Mouse (Mus musculus): ENCODE data around the gene Reep6. TPM values are rescaled to one million over a fixed set of nuclear protein-coding genes. Genes with fewer than 3 reads are reported as not detected.

Gene Reep6
- polyA plus RNA-seq, 1 experiment from 2014 or later, result 0.14 TPM

GRCm38 (mm10) chr10:80348244-80348781 lies 18.6 kb downstream of the Reep6 start, which contains the start of gene Adamtsl5:
Adamtsl5 (minus strand) TSS chr10:80348412.
- Histone ChIP-seq H3K4me3 (ENCODE audit: inconsistent target) (peak within 1 kb of the TSS; percentile 53), H3K79me2 (ENCODE audit: inconsistent target) (no peaks in the 10 kb centered on the region), H3K36me3 (ENCODE audit: inconsistent target) (no peaks in the 10 kb centered on the region), H3K27ac (peak within 1 kb of the TSS; percentile 24; the same call in 1 of the 2 replicates)
- 3% methylated on average over 42 of the region's 42 CpGs for WGBS (ENCODE audit: missing documents)

- Histone ChIP-seq H3K79me2 (ENCODE audit: inconsistent target) (no peaks in the 10 kb centered on the region), H3K27ac (no peak overlapping the region), H3K4me3 (ENCODE audit: inconsistent target) (no peak overlapping the region), H3K36me3 (ENCODE audit: inconsistent target) (no peaks in the 10 kb centered on the region)
- WGBS (ENCODE audit: missing documents), result 57% methylated on average over 13 of the region's 26 CpGs
These were observed 19.2 kb downstream of the Reep6 start for GRCm38 (mm10) chr10:80348981-80349380.

- H3K36me3 ChIP-seq (ENCODE audit: inconsistent target), result no peaks in the 10 kb centered on the region
- WGBS (ENCODE audit: missing documents), result 3% methylated on average over 7 of the region's 7 CpGs
- H3K79me2 ChIP-seq (ENCODE audit: inconsistent target), result no peaks in the 10 kb centered on the region
- H3K27ac ChIP-seq, result no peak overlapping the region
- H3K4me3 ChIP-seq (ENCODE audit: inconsistent target), result no peak overlapping the region
These were observed 20.5 kb downstream of the Reep6 start for GRCm38 (mm10) chr10:80350292-80350691.

- 44% methylated on average over 11 of the region's 11 CpGs for WGBS (ENCODE audit: missing documents)
- Histone ChIP-seq H3K4me3 (ENCODE audit: inconsistent target) (no peak overlapping the region), H3K79me2 (ENCODE audit: inconsistent target) (no peaks in the 10 kb centered on the region), H3K36me3 (ENCODE audit: inconsistent target) (no peaks in the 10 kb centered on the region), H3K27ac (no peak overlapping the region)
These were observed 22.1 kb downstream of the Reep6 start for GRCm38 (mm10) chr10:80351896-80352295.

GRCm38 (mm10) chr10:80352727-80353126 lies 23.0 kb downstream of the Reep6 start:
- no peaks in the 10 kb centered on the region for H3K79me2 ChIP-seq (ENCODE audit: inconsistent target)
- WGBS (ENCODE audit: missing documents), result 33% methylated on average over 8 of the region's 8 CpGs
- no peak overlapping the region for H3K27ac ChIP-seq
- no peak overlapping the region for H3K4me3 ChIP-seq (ENCODE audit: inconsistent target)
- H3K36me3 ChIP-seq (ENCODE audit: inconsistent target), result no peaks in the 10 kb centered on the region

GRCm38 (mm10) chr10:80355431-80355830 lies 25.7 kb downstream of the Reep6 start:
- no peaks in the 10 kb centered on the region for H3K36me3 ChIP-seq (ENCODE audit: inconsistent target)
- H3K27ac ChIP-seq, result no peak overlapping the region
- 38% methylated on average over 9 of the region's 9 CpGs for WGBS (ENCODE audit: missing documents)
- H3K4me3 ChIP-seq (ENCODE audit: inconsistent target), result no peak overlapping the region
- H3K79me2 ChIP-seq (ENCODE audit: inconsistent target), result no peaks in the 10 kb centered on the region

GRCm38 (mm10) chr10:80356001-80356682 lies 26.4 kb downstream of the Reep6 start, which contains the start of gene Plk5:
Plk5 (plus strand) TSS chr10:80356459.
- Histone ChIP-seq H3K4me3 (ENCODE audit: inconsistent target) (no peak within 1 kb of the TSS), H3K79me2 (ENCODE audit: inconsistent target) (no peaks in the 10 kb centered on the region), H3K27ac (no peak within 1 kb of the TSS), H3K36me3 (ENCODE audit: inconsistent target) (no peaks in the 10 kb centered on the region)
- WGBS (ENCODE audit: missing documents), result 3% methylated on average over 53 of the region's 53 CpGs

- Histone ChIP-seq H3K27ac (no peak overlapping the region), H3K4me3 (ENCODE audit: inconsistent target) (no peak overlapping the region), H3K79me2 (ENCODE audit: inconsistent target) (no peaks in the 10 kb centered on the region), H3K36me3 (ENCODE audit: inconsistent target) (no peaks in the 10 kb centered on the region)
- 7% methylated on average over 34 of the region's 34 CpGs for WGBS (ENCODE audit: missing documents)
These were observed 27.0 kb downstream of the Reep6 start for GRCm38 (mm10) chr10:80356737-80357136.

- H3K4me3 ChIP-seq (ENCODE audit: inconsistent target), result no peak overlapping the region
- WGBS (ENCODE audit: missing documents), result 32% methylated on average over 7 of the region's 7 CpGs
- no peaks in the 10 kb centered on the region for H3K79me2 ChIP-seq (ENCODE audit: inconsistent target)
- no peak overlapping the region for H3K27ac ChIP-seq
- no peaks in the 10 kb centered on the region for H3K36me3 ChIP-seq (ENCODE audit: inconsistent target)
These were observed 27.6 kb downstream of the Reep6 start for GRCm38 (mm10) chr10:80357336-80357735.

GRCm38 (mm10) chr10:80357994-80358639 lies 28.4 kb downstream of the Reep6 start:
- Histone ChIP-seq H3K36me3 (ENCODE audit: inconsistent target) (no peaks in the 10 kb centered on the region), H3K79me2 (ENCODE audit: inconsistent target) (no peaks in the 10 kb centered on the region), H3K27ac (no peak overlapping the region), H3K4me3 (ENCODE audit: inconsistent target) (no peak overlapping the region)
- 8% methylated on average over 30 of the region's 31 CpGs for WGBS (ENCODE audit: missing documents)

- Histone ChIP-seq H3K36me3 (ENCODE audit: inconsistent target) (no peaks in the 10 kb centered on the region), H3K27ac (no peak overlapping the region), H3K4me3 (ENCODE audit: inconsistent target) (no peak overlapping the region), H3K79me2 (ENCODE audit: inconsistent target) (no peaks in the 10 kb centered on the region)
- 57% methylated on average over 6 of the region's 6 CpGs for WGBS (ENCODE audit: missing documents)
These were observed 34.0 kb downstream of the Reep6 start for GRCm38 (mm10) chr10:80363734-80364133.

GRCm38 (mm10) chr10:80365736-80366135 lies 36.0 kb downstream of the Reep6 start:
- 81% methylated on average over 6 of the region's 6 CpGs for WGBS (ENCODE audit: missing documents)
- no peak overlapping the region for H3K4me3 ChIP-seq (ENCODE audit: inconsistent target)
- no peak overlapping the region for H3K27ac ChIP-seq
- H3K79me2 ChIP-seq (ENCODE audit: inconsistent target), result no peaks in the 10 kb centered on the region
- no peaks in the 10 kb centered on the region for H3K36me3 ChIP-seq (ENCODE audit: inconsistent target)

GRCm38 (mm10) chr10:80367954-80368353 lies 38.2 kb downstream of the Reep6 start:
- 58% methylated on average over 4 of the region's 5 CpGs for WGBS (ENCODE audit: missing documents)
- Histone ChIP-seq H3K79me2 (ENCODE audit: inconsistent target) (no peaks in the 10 kb centered on the region), H3K4me3 (ENCODE audit: inconsistent target) (no peak overlapping the region), H3K27ac (no peak overlapping the region), H3K36me3 (ENCODE audit: inconsistent target) (no peaks in the 10 kb centered on the region)

- no peaks in the 10 kb centered on the region for H3K36me3 ChIP-seq (ENCODE audit: inconsistent target)
- 91% methylated on average over 6 of the region's 6 CpGs for WGBS (ENCODE audit: missing documents)
- H3K27ac ChIP-seq, result no peak overlapping the region
- H3K4me3 ChIP-seq (ENCODE audit: inconsistent target), result no peak overlapping the region
- H3K79me2 ChIP-seq (ENCODE audit: inconsistent target), result no peaks in the 10 kb centered on the region
These were observed 38.6 kb downstream of the Reep6 start for GRCm38 (mm10) chr10:80368392-80368791.

Data from macrophage (primary cell).